Mouse (Mus musculus) bone marrow, adult 2 months (tissue): ENCODE measurements around the gene Ppargc1a. TPM values are rescaled to one million over a fixed set of nuclear protein-coding genes. Genes with fewer than 3 reads are reported as not detected.
A peak's percentile ranks its signal among the peaks of the same experiment; 100 is the strongest.

ENCODE experiments used
- H3K27ac ChIP-seq: fragments of 200-500 bp; 2 replicates; pipeline ENCODE4 v1.5.1; 2012; ENCODE audit warnings: low read depth, mild to moderate bottlenecking, control low read depth, inconsistent platforms, low read length; ENCODE audit not compliant: control insufficient read depth, poor library complexity, insufficient read depth
- H3K4me1 ChIP-seq: fragments of 200-500 bp; 2 replicates; pipeline ENCODE4 v1.6.1; 2011; ENCODE audit warnings: low read length; ENCODE audit not compliant: control insufficient read depth, insufficient read depth
- H3K4me3 ChIP-seq: fragments of 200-500 bp; replicated peaks from 2 replicates; pipeline ENCODE3; 2011; ENCODE audit warnings: mild to moderate bottlenecking, low read depth, low read length, control low read depth; ENCODE audit not compliant: control insufficient read depth
- CTCF ChIP-seq: fragments of 200-500 bp; IDR thresholded peaks from 2 replicates; pipeline ENCODE4 v1.5.1; 2011; ENCODE audit warnings: low read length, control low read depth; ENCODE audit not compliant: control insufficient read depth, insufficient read depth
- POLR2A ChIP-seq: fragments of 200-500 bp; IDR thresholded peaks from 2 replicates; pipeline ENCODE4 v1.6.1; 2011; ENCODE audit warnings: low read depth, mild to moderate bottlenecking, control low read depth, low read length, borderline replicate concordance; ENCODE audit not compliant: control insufficient read depth
- WGBS: fragments of 180-500 bp; shearing (Covaris S2); methylation state at CpG from one replicate; pipeline ENCODE4 v1.1.7; 2018; 5-methylcytosine and 5-hydroxymethylcytosine counted together
- polyA plus RNA-seq: library from polyadenylated mRNA; stranded (reverse); fragments of >200 nt; gene quantifications from 2 replicates; pipeline ENCODE4 v1.2.4, GENCODE M21; 2011; ENCODE audit warnings: low replicate concordance; ENCODE audit not compliant: missing spikeins, insufficient read depth, insufficient read length

Ppargc1a gene
- polyA plus RNA-seq, 1 experiment = 0.65 TPM

DNA sequence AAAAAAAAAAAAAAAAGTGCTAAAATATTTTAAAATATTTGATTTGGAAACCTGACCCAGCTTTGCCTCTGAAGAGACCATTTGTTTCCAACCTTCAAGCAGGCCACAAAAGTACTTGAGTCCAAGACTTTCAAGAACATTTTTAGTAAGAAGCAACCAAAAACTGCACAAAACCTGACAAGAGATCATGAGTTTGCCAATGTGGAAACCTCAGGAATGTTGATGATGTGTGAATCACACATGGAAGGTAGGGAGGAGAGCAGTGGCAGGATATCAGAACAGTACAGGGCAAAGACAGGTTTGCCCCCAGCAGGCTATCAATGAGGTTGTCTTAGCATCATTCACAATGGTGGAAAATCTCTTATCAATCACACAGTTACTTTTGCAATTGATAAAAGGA, 2.5 kb downstream of the Ppargc1a start:
- no peaks in the 10 kb centered on the region for H3K4me1 ChIP-seq
- no peak overlapping the region for H3K27ac ChIP-seq
- TF ChIP-seq POLR2A (no peak), CTCF (no peak)
- H3K4me3 ChIP-seq = no peak overlapping the region

DNA sequence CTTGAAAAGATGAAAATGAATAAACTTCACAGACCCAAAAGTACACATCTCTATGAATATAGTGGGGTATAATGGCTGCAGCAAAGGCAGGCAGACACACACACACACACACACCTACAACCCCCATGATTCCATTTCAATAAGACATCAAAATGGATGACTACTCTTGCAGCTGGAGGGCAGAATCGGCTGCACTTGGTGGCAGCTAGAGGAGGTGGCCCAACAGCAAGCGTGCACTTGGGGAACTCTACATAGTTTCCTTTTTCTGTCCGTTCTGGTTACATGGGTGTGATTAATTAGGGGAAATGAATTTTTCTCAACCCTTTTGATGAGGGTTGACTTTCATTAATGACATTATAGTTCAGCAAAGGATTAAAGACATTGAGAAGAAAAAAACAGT, 4.0 kb downstream of the Ppargc1a start:
- Histone ChIP-seq H3K4me3 (no peak overlapping the region), H3K27ac (no peak overlapping the region), H3K4me1 (no peaks in the 10 kb centered on the region)
- WGBS = 5% methylated on average over 3 of the region's 3 CpGs
- TF ChIP-seq CTCF = no peak
- TF ChIP-seq POLR2A = no peak

DNA sequence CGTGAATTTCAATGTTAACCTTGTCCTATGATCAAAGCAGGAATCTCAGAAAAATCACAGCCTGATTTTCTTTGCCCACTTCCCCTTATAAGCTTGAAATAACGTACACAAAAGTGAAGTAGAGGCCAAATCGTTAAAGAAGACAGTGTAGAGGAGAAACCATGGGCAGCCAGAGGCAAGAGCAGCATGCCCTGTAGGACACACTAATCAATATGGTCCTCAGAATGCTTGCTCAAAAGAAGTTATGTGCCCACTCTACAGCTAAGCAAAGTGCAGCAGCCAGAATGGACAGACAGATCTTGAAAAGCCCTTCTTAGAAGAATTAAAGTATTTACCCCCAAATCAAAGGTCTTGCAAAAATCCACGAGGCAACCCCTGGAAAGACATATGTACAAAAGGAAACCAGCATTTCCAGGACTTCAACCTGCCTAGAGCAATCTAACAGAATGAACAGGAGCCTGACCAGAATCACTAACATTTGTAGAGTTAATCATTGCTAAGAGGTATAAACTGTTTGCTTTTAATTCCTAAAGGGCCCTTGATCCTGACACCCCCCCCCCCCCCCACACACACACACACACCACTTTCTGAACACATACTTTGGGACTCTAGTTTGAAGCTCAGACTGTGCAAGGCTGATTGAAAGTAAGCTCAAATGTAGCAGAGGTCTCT, 9.8 kb downstream of the Ppargc1a start:
- 33% methylated on average over 4 of the region's 4 CpGs for WGBS
- TF ChIP-seq CTCF (no peak), POLR2A (no peak)
- no peaks in the 10 kb centered on the region for H3K4me1 ChIP-seq
- H3K4me3 ChIP-seq = no peak overlapping the region
- no peak overlapping the region for H3K27ac ChIP-seq

DNA sequence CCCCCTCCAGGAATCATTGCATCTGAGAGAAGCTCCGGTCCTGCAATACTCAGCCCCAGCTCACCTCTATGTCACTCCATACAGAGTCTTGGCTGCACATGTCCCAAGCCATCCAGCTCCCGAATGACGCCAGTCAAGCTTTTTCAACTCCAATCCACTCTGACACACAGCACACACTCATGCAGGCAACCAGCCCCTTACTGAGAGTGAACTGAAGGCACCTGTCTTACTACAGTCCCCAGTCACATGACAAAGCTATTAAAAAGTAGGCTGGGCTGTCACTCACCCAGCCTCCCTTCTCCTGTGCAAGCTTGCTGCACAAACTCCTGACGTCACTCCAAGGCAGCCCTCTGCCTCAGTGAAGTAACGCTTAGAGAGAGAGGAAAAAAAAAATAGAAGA, 13.9 kb downstream of the Ppargc1a start:
- no peak overlapping the region for H3K27ac ChIP-seq
- 5% methylated on average over 5 of the region's 5 CpGs for WGBS
- no peaks in the 10 kb centered on the region; the same call in 1 of the 2 replicates for H3K4me1 ChIP-seq
- no peak for TF ChIP-seq CTCF
- no peak for TF ChIP-seq POLR2A
- peak overlapping the region; percentile 2 for H3K4me3 ChIP-seq

DNA sequence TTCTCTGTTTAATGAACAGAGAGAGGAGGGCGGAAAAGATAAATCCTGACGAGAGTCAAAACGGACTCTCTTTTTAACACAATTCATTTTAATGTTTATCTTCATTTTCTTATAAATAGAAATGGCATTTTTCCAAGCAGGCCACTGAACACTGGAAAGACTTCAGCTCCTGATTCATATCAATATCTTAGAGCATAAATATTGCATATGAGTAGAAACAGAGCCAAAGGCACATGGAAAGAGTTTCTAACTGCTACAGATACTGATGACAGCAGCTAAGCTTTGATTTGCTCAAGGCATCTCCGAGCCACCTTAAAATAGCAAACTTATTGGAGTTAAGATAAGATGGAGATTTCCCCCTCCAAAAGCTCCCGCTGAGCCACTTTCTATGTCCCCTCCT, 14.3 kb downstream of the Ppargc1a start:
- 3% methylated on average over 5 of the region's 5 CpGs for WGBS
- H3K27ac ChIP-seq = no peak overlapping the region

DNA sequence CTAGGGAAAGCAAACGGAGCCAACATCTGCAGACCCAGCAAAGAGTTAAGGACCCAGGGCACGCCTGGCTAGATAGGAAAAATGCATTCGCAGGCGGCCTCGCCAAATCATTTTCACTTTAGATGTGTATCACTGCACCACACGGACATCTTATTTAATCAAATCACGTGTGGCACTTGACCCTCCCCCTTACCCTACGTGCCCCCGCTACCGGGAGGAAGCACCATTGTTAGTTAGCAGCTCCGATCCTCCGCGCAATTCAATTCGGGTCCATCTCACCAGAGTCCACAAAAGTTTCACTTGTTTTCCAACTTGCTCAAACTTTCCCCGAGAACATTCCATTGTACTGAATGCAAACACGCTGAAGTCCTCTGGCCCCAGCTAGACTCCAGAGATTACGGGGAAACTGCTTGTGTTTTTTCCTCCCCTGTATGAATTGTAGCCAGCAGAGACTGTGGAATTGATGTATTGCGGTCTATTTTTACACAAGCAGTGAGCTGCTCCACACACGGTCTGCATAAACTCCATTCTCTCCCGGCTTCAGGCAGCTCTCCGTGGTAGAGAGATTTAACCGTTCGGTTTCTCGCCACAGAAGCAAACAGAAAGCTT, 14.9 kb downstream of the Ppargc1a start:
- H3K4me1 ChIP-seq = no peaks in the 10 kb centered on the region; the same call in 1 of the 2 replicates
- no peak for TF ChIP-seq POLR2A
- no peak for TF ChIP-seq CTCF
- H3K4me3 ChIP-seq = peak overlapping the region; percentile 82
- H3K27ac ChIP-seq = no peak overlapping the region
- WGBS = under 1% methylated on average over 24 of the region's 24 CpGs

More for the DNA sequence above, 14.3 kb downstream of the Ppargc1a start:
- TF ChIP-seq CTCF = no peak
- no peak for TF ChIP-seq POLR2A
- Histone ChIP-seq H3K4me1 (no peaks in the 10 kb centered on the region; the same call in 1 of the 2 replicates), H3K4me3 (no peak overlapping the region)

DNA sequence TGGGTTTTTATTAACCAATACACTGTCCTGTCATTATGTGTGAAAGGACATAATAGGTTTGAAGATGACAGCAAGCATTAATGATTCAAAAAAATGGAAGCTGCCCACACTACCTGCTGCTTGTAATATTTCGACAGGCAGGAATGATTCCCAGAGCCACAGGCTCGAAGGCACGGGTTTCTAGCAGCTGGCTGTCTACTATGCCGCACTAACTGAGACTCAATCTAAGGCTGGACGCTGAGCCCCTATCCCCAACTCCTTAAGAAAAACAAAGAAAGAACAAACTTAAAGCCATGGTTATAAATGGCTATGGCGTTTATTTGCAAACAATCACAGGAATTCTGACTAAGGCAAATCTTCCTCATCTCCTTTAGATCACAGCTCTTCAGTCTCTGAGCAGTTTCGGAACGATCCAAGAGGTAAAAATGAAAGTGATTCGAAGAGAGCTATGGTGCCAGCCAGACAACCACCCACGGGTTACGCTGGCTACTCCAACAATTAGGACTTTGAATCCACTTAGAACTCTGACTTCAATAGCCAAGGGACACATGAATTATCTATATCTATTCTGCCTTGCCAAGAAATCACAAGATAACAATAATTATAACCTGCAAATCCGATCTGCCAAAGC, 15.6 kb downstream of the Ppargc1a start:
- under 1% methylated on average over 12 of the region's 12 CpGs for WGBS
- TF ChIP-seq POLR2A = no peak
- Histone ChIP-seq H3K4me3 (peak overlapping the region; percentile 82), H3K27ac (no peak overlapping the region), H3K4me1 (no peaks in the 10 kb centered on the region; the same call in 1 of the 2 replicates)

DNA sequence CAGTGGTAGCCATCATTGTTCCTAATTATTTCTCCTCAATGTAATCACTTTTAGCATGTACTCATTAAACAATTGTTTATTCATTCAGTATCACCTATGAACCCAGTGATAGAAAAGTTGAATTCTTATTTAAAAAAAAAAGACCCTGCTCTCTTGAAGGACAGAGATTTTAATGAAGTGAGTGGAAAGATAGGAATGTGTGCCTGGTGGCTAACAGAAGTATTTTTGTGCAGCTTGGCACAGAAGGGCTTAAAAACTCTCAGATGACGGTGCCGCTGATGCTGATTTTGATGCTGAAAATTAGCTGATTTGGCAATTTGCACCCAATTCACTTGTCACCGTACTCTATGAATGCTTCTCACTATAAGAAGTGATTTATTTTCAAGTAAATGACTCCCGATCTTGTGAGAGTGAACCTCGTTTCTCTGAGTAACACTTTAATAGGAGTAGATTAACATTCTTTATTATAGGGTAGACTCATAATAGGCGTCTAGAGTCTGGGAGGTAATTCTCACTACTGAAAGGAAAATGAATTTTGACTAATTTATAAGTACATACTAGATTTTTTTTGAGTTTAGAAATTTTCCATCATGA, 20.0 kb downstream of the Ppargc1a start:
- Histone ChIP-seq H3K4me1 (no peaks in the 10 kb centered on the region; the same call in 1 of the 2 replicates), H3K4me3 (no peak overlapping the region), H3K27ac (no peak overlapping the region)
- TF ChIP-seq CTCF = no peak
- no peak for TF ChIP-seq POLR2A
- 87% methylated on average over 6 of the region's 6 CpGs for WGBS
